Mouse (Mus musculus): ENCODE measurements around the gene Hist1h3g. TPM values are rescaled to one million over a fixed set of nuclear protein-coding genes. Genes with fewer than 3 reads are reported as not detected.

Hist1h3g gene
- polyA plus RNA-seq, 1 experiment: 16.1 TPM

GRCm38 (mm10) chr13:23526312-23526711, 8.9 kb upstream of the Hist1h3g start:
- Histone ChIP-seq H3K4me3 (replicated peaks; ENCODE audit: control insufficient read depth, low read depth, low read length) (peak overlapping the region; percentile 26), H3K27ac (ENCODE audit: control insufficient read depth, insufficient read depth, low read depth, low read length, poor library complexity) (no peak overlapping the region), H3K4me1 (ENCODE audit: control insufficient read depth, insufficient read depth, low read length) (no peaks in the 10 kb centered on the region; the same call in 1 of the 2 replicates)
- TF ChIP-seq CTCF (IDR thresholded peaks at IDR 0.05; ENCODE audit: control insufficient read depth, insufficient read depth, low read length): no peak
- TF ChIP-seq POLR2A (IDR thresholded peaks at IDR 0.05; ENCODE audit: borderline replicate concordance, control insufficient read depth, low read depth, low read length): no peak
- under 1% methylated on average over 17 of the region's 17 CpGs for WGBS

- WGBS: 77% methylated on average over 5 of the region's 5 CpGs
- Histone ChIP-seq H3K27ac (ENCODE audit: control insufficient read depth, insufficient read depth, low read depth, low read length, poor library complexity) (no peak overlapping the region), H3K4me1 (ENCODE audit: control insufficient read depth, insufficient read depth, low read length) (peaks cover 1% of the 10 kb centered on the region; the same call in 1 of the 2 replicates), H3K4me3 (replicated peaks; ENCODE audit: control insufficient read depth, low read depth, low read length) (no peak overlapping the region)
- no peak for TF ChIP-seq CTCF (IDR thresholded peaks at IDR 0.05; ENCODE audit: control insufficient read depth, insufficient read depth, low read length)
- no peak for TF ChIP-seq POLR2A (IDR thresholded peaks at IDR 0.05; ENCODE audit: borderline replicate concordance, control insufficient read depth, low read depth, low read length)
Measured at GRCm38 (mm10) chr13:23529005-23529404, 6.2 kb upstream of the Hist1h3g start.

GRCm38 (mm10) chr13:23529480-23530165, 5.6 kb upstream of the Hist1h3g start:
- Histone ChIP-seq H3K27ac (ENCODE audit: control insufficient read depth, insufficient read depth, low read depth, low read length, poor library complexity) (no peak overlapping the region), H3K4me3 (replicated peaks; ENCODE audit: control insufficient read depth, low read depth, low read length) (no peak overlapping the region), H3K4me1 (ENCODE audit: control insufficient read depth, insufficient read depth, low read length) (peaks cover 1% of the 10 kb centered on the region; the same call in 1 of the 2 replicates)
- TF ChIP-seq POLR2A (IDR thresholded peaks at IDR 0.05; ENCODE audit: borderline replicate concordance, control insufficient read depth, low read depth, low read length) (no peak), CTCF (IDR thresholded peaks at IDR 0.05; ENCODE audit: control insufficient read depth, insufficient read depth, low read length) (no peak)
- WGBS: 24% methylated on average over 2 of the region's 2 CpGs

GRCm38 (mm10) chr13:23530181-23530900, 4.9 kb upstream of the Hist1h3g start:
- peak overlapping the region; percentile 96 for H3K27ac ChIP-seq (ENCODE audit: control insufficient read depth, insufficient read depth, low read depth, low read length, poor library complexity)
- peak overlapping the region; percentile 68 for H3K4me3 ChIP-seq (replicated peaks; ENCODE audit: control insufficient read depth, low read depth, low read length)
- H3K4me1 ChIP-seq (ENCODE audit: control insufficient read depth, insufficient read depth, low read length): peaks cover 1% of the 10 kb centered on the region; the same call in 1 of the 2 replicates
- WGBS: under 1% methylated on average over 20 of the region's 20 CpGs
- TF ChIP-seq CTCF (IDR thresholded peaks at IDR 0.05; ENCODE audit: control insufficient read depth, insufficient read depth, low read length) (no peak), POLR2A (IDR thresholded peaks at IDR 0.05; ENCODE audit: borderline replicate concordance, control insufficient read depth, low read depth, low read length) (no peak)

- Histone ChIP-seq H3K27ac (ENCODE audit: control insufficient read depth, insufficient read depth, low read depth, low read length, poor library complexity) (peak within 1 kb of the TSS; percentile 96), H3K4me1 (ENCODE audit: control insufficient read depth, insufficient read depth, low read length) (peaks cover 1% of the 10 kb centered on the region; the same call in 1 of the 2 replicates), H3K4me3 (replicated peaks; ENCODE audit: control insufficient read depth, low read depth, low read length) (peak within 1 kb of the TSS; percentile 68)
- peak; percentile 100 for TF ChIP-seq POLR2A (IDR thresholded peaks at IDR 0.05; ENCODE audit: borderline replicate concordance, control insufficient read depth, low read depth, low read length)
- no peak for TF ChIP-seq CTCF (IDR thresholded peaks at IDR 0.05; ENCODE audit: control insufficient read depth, insufficient read depth, low read length)
- under 1% methylated on average over 62 of the region's 70 CpGs for WGBS
Measured at GRCm38 (mm10) chr13:23530901-23531875, 4.0 kb upstream of the Hist1h3g start, which contains the start of gene Hist1h4h. TSS of gene Hist1h4h (plus strand) at chr13:23531050.

GRCm38 (mm10) chr13:23532262-23533075, 2.8 kb upstream of the Hist1h3g start:
- 21% methylated on average over 9 of the region's 9 CpGs for WGBS

More at GRCm38 (mm10) chr13:23532262-23533075, 2.8 kb upstream of the Hist1h3g start:
- Histone ChIP-seq H3K27ac (ENCODE audit: control insufficient read depth, insufficient read depth, low read depth, low read length, poor library complexity) (peak overlapping the region; percentile 90), H3K4me1 (ENCODE audit: control insufficient read depth, insufficient read depth, low read length) (peaks cover 1% of the 10 kb centered on the region; the same call in 1 of the 2 replicates), H3K4me3 (replicated peaks; ENCODE audit: control insufficient read depth, low read depth, low read length) (peak overlapping the region; percentile 44)
- TF ChIP-seq POLR2A (IDR thresholded peaks at IDR 0.05; ENCODE audit: borderline replicate concordance, control insufficient read depth, low read depth, low read length) (no peak), CTCF (IDR thresholded peaks at IDR 0.05; ENCODE audit: control insufficient read depth, insufficient read depth, low read length) (no peak)

All from bone marrow, adult 2 months (tissue).